Mouse (Mus musculus) left cerebral cortex, postnatal 25 days (tissue): ENCODE results near the gene Sept12. TPM values are rescaled to one million over a fixed set of nuclear protein-coding genes. Genes with fewer than 3 reads are reported as not detected.
A peak's percentile ranks its signal among the peaks of the same experiment; 100 is the strongest.

Source experiments
- DNase-seq, 2 experiments: peaks; one replicate each; pipeline ENCODE4 v3.0.0; 2022; ENCODE audit warnings: low spot score in 2 of 2, mixed read lengths in 1 of 2
- intact Hi-C: fragments of 180-260 bp; cut with DNase I; formaldehyde crosslinking; loops from one replicate; pipeline ENCODE4 v1.15.1; 2025
- total RNA-seq, 2 experiments: library from RNA; stranded (reverse); gene quantifications; 2 replicates each; pipeline ENCODE4 v1.2.3; 2021

Sept12 gene
- total RNA-seq = not detected

DNA sequence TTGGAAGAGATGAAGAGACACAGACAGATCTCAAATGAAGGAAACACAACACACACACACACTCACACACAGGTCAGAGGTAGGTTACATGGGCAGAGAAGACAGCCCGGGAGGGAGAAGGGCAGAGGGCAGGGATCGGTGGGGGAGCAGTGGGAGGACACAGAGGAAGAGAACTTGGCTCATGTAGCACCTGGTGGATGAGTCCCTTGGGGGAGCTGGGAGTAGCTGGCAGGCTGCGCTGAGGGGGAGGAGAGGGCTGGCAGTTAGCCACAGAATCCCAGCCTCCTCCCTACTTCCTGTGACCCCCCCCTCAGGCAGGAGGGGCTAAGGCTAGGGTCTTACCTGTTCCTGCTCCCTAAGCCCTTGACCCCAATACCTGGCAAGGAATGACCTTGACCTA is at the start of gene Sept12:
TSS of gene Sept12 (minus strand) at position 300 of the 400 bp plus-strand sequence.
- intact Hi-C loops = no loop called here
- DNase-seq = no peak

DNA sequence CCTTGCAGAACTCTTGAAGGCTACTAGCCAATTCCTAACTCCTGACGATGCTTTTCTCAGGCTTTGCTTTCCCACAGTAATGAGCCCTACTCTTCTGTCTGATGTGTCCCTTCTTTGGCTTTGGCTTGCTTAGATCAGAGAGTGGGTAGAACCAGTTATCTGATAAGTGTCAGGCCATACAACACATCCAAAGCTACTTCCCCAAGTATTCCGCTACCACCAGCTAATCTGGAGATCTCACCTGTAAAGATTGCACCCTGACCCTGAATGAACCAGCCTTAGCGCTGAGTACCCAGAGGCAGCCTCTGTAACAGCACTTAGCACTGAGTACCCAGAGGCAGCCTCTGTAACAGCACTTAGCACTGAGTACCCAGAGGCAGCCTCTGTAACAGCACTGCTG is 47.7 kb upstream of the Sept12 start:
- DNase-seq = no peak
- intact Hi-C loops = no loop called here

DNA sequence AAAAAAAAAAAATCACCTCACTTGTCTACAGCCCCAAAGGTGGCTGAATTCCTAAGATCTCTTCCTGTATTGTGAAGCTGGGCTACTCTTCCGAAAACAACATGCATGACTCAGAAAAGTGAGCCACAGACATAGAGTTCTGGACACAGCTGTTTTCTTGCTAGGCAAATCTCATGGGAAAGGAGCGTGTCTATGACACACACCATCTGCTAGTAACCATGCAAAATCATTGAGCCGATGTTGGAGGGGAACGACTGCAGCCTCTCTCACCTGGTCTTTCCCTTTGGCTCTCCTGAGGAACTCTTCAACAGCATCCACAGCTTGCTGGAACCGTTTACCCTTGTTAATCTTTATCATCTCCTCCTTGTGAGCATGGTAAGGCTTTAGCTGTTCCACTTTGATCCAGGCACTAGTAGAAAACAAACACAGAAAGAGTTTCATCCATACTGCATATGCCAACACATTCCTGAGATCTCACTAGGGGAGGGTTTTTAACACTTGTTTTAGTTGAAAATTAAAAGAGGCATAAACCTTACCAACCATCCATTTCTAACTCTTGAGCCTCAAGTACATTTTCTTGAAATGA is 39.1 kb upstream of the Sept12 start:
- no peak for DNase-seq
- intact Hi-C loops = no loop called here

GRCm38 (mm10) chr16:5035591-5035990 is 37.9 kb upstream of the Sept12 start:
- intact Hi-C loops = no loop called here
- no peak for DNase-seq

GRCm38 (mm10) chr16:5029847-5030246 is 32.2 kb upstream of the Sept12 start:
- no peak for DNase-seq
- intact Hi-C loops = no loop called here

DNA sequence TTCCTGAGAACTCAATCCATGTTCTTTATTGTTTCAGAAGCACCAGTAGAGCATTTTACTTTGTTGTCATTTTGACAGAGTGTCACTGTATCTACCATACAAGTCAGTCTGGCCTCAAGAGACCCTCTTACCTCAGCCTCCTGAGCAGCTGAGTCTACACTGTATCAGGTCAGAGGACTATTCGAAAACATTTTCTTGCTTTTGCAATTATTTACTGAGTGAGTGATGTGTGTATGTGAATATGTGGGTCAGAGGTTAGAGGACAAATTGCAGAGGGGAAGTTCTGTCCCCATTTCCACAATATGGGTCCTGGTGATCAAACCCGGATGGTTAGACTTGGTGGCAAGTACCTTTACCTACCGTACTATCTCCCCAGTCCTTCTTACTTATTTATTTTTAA is 26.4 kb upstream of the Sept12 start:
- intact Hi-C loops = no loop called here
- DNase-seq = no peak

DNA sequence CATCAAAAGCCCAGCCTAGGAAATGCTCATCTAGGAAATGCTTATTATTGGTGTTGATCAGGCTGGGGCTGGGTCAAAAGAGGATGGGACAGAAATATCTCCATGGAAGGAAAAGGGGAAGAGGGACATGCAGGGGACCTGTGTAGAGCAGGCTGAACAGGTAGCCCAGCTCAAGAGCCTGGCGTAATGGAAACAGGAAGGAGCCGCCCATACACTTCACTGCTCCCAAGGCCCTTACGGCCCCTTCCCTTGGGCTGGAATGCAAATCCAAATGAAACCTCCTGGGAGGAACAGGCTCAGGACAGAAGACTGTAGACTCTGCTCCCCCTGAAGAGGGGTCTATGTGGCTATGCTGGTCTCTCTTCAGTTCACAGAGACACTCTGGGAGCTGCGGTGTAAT is 16.9 kb upstream of the Sept12 start:
- intact Hi-C loops = no loop called here

GRCm38 (mm10) chr16:5013054-5013838 is 15.6 kb upstream of the Sept12 start, which contains the start of gene Rogdi:
Rogdi (minus strand) TSS chr16:5013553.
- intact Hi-C loops = loop anchor here (2.0 kb wide), 2 partner anchors 36 to 48 kb away; partner anchors contain the start of gene Anks3

More for the DNA sequence above, 16.9 kb upstream of the Sept12 start:
- DNase-seq = no peak

GRCm38 (mm10) chr16:5012036-5013005 is 14.7 kb upstream of the Sept12 start:
- intact Hi-C loops = loop anchor here (2.0 kb wide), 2 partner anchors 36 to 48 kb away; partner anchors contain the start of gene Anks3
- DNase-seq = no peak

More at GRCm38 (mm10) chr16:5013054-5013838, 15.6 kb upstream of the Sept12 start, which contains the start of gene Rogdi:
- DNase-seq = peak; percentile 99 to 100

GRCm38 (mm10) chr16:5011285-5011684 is 13.6 kb upstream of the Sept12 start:
- DNase-seq = no peak
- intact Hi-C loops = no loop called here

- intact Hi-C loops = no loop called here
- DNase-seq = no peak
Observed at GRCm38 (mm10) chr16:5010371-5010935, 12.8 kb upstream of the Sept12 start.

GRCm38 (mm10) chr16:5008076-5008475 is 10.4 kb upstream of the Sept12 start:
- intact Hi-C loops = no loop called here
- DNase-seq = no peak

DNA sequence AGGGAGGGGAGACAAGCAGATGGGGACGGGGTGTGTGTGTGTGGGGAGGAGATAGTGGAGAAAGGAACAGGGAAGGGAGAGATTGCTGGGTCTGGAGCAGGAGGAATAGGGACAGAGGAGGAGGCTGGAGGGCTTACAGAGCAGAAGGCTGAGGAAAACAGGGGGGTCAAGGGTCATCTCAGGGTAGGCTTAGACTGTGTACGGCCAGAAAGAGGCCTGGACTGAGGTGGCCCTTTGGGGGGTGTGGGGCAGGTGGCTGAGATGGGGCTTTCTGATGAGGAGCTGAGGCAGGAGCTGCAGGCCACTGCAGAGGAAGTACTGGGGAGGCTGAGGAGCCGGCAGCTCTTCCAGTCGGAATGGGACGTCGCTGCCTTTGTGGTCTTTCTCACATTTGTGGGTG is 9.8 kb upstream of the Sept12 start:
- DNase-seq = no peak
- intact Hi-C loops = no loop called here

- no peak for DNase-seq
- intact Hi-C loops = no loop called here
Observed at GRCm38 (mm10) chr16:5007067-5007466, 9.4 kb upstream of the Sept12 start, which contains the start of gene Smim22. Smim22 (plus strand) TSS chr16:5007288.

GRCm38 (mm10) chr16:5000611-5001010 is 3.0 kb upstream of the Sept12 start:
- no peak for DNase-seq
- intact Hi-C loops = no loop called here

GRCm38 (mm10) chr16:4998984-4999383 is 1.3 kb upstream of the Sept12 start:
- intact Hi-C loops = no loop called here
- no peak for DNase-seq

- no peak for DNase-seq
- intact Hi-C loops = no loop called here
Observed at GRCm38 (mm10) chr16:4993276-4993675, 4.4 kb downstream of the Sept12 start.

DNA sequence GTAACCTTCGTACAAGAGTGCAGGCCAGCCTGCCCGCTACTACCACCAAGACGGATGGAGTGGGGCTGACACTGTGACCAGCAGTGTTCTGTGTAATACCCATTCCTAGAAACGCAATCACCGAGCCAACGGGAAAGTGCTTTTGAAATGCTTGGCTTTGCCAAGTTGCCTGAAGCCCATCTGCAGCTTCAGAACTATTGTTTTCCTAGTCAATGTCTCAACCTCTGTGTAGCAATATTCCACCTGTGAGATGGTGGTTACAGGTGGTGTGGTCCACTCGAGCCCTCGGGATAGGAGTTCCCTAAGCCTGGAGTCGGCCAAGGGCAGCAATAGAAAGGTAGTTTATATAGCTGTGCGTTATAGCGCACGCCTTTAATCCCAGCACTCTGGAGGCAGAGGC is 12.9 kb downstream of the Sept12 start:
- no peak for DNase-seq
- intact Hi-C loops = no loop called here

DNA sequence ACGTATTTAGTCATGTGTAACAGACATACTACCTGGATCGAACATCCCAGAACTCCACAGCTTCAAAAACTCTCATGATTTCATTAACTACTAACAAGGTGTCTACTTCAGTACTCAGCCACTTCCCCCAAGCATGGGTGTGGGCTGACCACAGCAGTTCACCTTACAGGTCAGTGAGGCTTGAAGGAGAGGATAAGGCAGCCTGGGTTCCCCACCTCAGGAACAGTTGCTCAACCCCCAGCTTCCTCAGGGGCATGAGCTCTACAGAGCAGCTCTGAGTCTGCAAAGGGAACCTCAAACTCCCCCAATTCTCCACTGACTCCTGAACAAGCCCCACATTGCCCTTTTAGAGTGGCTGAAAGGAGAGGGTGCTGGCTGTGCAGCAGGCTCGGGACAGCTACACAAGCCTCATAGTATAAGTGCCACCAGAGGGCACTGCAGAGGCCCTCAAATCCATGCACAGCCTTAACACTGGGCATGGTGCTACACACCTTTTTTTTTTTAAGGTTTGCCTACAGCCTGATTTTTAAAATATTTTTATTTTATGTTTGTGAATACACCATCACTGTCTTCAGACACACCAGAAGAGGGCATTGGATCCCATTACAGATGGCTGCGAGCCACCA is 17.8 kb downstream of the Sept12 start:
- intact Hi-C loops = loop anchor here (5.0 kb wide), 1 partner anchor 167 kb away; the partner anchor contains the start of gene Sec14l5
- no peak for DNase-seq
